Mouse (Mus musculus) heart, postnatal 0 days (tissue): Measurements from ENCODE around the gene Fam102a. TPM values are rescaled to one million over a fixed set of nuclear protein-coding genes. Genes with fewer than 3 reads are reported as not detected.

Experiments used
- ATAC-seq: fragments of 200-750 bp; cut with Nextera tagmentation; 2 replicates; pipeline ENCODE4 v1.8.0; 2017; ENCODE audit warnings: low read depth, moderate number of reproducible peaks, moderate library complexity; ENCODE audit not compliant: insufficient read depth
- DNase-seq: peaks from one replicate; pipeline ENCODE4 v3.0.0-alpha.2; 2016; ENCODE audit warnings: low spot score
- H3K27ac ChIP-seq: fragments of 300-500 bp; sonication (generic); 2 replicates; pipeline ENCODE4 v1.5.1; 2014; ENCODE audit warnings: low read depth, mild to moderate bottlenecking
- H3K27me3 ChIP-seq: fragments of 300-500 bp; sonication (generic); 2 replicates; pipeline ENCODE4 v1.6.1; 2014; ENCODE audit warnings: low read length, mixed read lengths; ENCODE audit not compliant: control insufficient read depth, insufficient read depth
- H3K36me3 ChIP-seq: fragments of 300-500 bp; sonication (generic); replicated peaks from 2 replicates; pipeline ENCODE4 v1.6.1; 2014; ENCODE audit warnings: low read length, mixed read lengths; ENCODE audit not compliant: control insufficient read depth, insufficient read depth
- H3K4me1 ChIP-seq: fragments of 300-500 bp; sonication (generic); 2 replicates; pipeline ENCODE4 v1.6.1; 2014; ENCODE audit warnings: antibody characterized with exemption; ENCODE audit not compliant: control insufficient read depth, insufficient read depth
- H3K4me2 ChIP-seq: fragments of 300-500 bp; sonication (generic); 2 replicates; pipeline ENCODE4 v1.6.1; 2014; ENCODE audit warnings: low read depth, mild to moderate bottlenecking, low read length, moderate library complexity
- H3K4me3 ChIP-seq: fragments of 300-500 bp; sonication (generic); 2 replicates; pipeline ENCODE4 v1.5.1; 2014; ENCODE audit warnings: low read depth, low read length
- H3K9ac ChIP-seq: fragments of 300-500 bp; sonication (generic); replicated peaks from 2 replicates; pipeline ENCODE4 v1.6.1; 2014; ENCODE audit warnings: low read depth, low read length, mixed read lengths
- H3K9me3 ChIP-seq: fragments of 300-500 bp; sonication (generic); replicated peaks from 2 replicates; pipeline ENCODE4 v1.6.1; 2016; ENCODE audit warnings: low read length; ENCODE audit not compliant: control insufficient read depth
- CTCF ChIP-seq: IDR thresholded peaks from 2 replicates; pipeline ENCODE4 v1.5.1; 2016; ENCODE audit warnings: antibody characterized with exemption, control low read depth, low read depth
- EP300 ChIP-seq: IDR thresholded peaks from 2 replicates; pipeline ENCODE4 v1.6.1; 2016; ENCODE audit warnings: antibody characterized with exemption, low read depth
- WGBS: fragments of 180-500 bp; shearing (Covaris S2); extraction: QIAGEN DNeasy Blood & Tissue Kit; methylation state at CpG from one replicate; pipeline ENCODE4 v1.1.7; 2014; 5-methylcytosine and 5-hydroxymethylcytosine counted together
- polyA plus RNA-seq: library from polyadenylated mRNA; unstranded; fragments of >200 nt; fragmentation: Nextera tagmentation; extraction: Ambion mirVana; gene quantifications from 2 replicates; pipeline ENCODE4 v1.2.1, GENCODE M21; 2015
- total RNA-seq: library from RNA; depleted of rRNA; stranded (reverse); fragments of >200 nt; gene quantifications from 2 replicates; pipeline ENCODE4 v1.2.3, GENCODE M21; 2014; ENCODE audit warnings: low replicate concordance

The Fam102a gene
- total and polyA plus RNA-seq, 2 experiments from 2014 or later: 2.8 to 12.3 TPM

- H3K9ac ChIP-seq: no peak overlapping the region
- H3K36me3 ChIP-seq: peaks cover 19% of the 10 kb centered on the region
- TF ChIP-seq EP300 (no peak), CTCF (peak; percentile 47)
- no peaks in the 10 kb centered on the region for H3K9me3 ChIP-seq
- no peak overlapping the region for H3K27ac ChIP-seq
- no peak overlapping the region for H3K4me3 ChIP-seq
- no peaks in the 10 kb centered on the region for H3K27me3 ChIP-seq
- no peak overlapping the region for H3K4me2 ChIP-seq
- peaks cover 9% of the 10 kb centered on the region for H3K4me1 ChIP-seq
- 50% methylated on average over 8 of the region's 8 CpGs for WGBS
- DNase-seq (no peak), ATAC-seq (peak; percentile 40; the same call in 1 of the 2 replicates)
Observed at GRCm38 (mm10) chr2:32601417-32602065, 66.4 kb downstream of the Fam102a start.

- 1% methylated on average over 11 of the region's 11 CpGs for WGBS
- Histone ChIP-seq H3K27ac (peak overlapping the region; percentile 56), H3K4me2 (peak overlapping the region; percentile 63), H3K36me3 (peaks cover 10% of the 10 kb centered on the region), H3K4me1 (peaks cover 14% of the 10 kb centered on the region), H3K9ac (no peak overlapping the region), H3K27me3 (no peaks in the 10 kb centered on the region), H3K4me3 (peak overlapping the region; percentile 34), H3K9me3 (no peaks in the 10 kb centered on the region)
- ATAC-seq (peak; percentile 40; the same call in 1 of the 2 replicates), DNase-seq (peak; percentile 76)
- TF ChIP-seq EP300 (0 out of 2 replicates have a peak, but pooled peaks have one; percentile 28), CTCF (peak; percentile 95)
Observed at GRCm38 (mm10) chr2:32602600-32603054, 67.5 kb downstream of the Fam102a start.

- Histone ChIP-seq H3K9me3 (no peaks in the 10 kb centered on the region), H3K9ac (no peak overlapping the region), H3K36me3 (no peaks in the 10 kb centered on the region), H3K4me1 (peaks cover 23% of the 10 kb centered on the region), H3K4me3 (no peak overlapping the region), H3K27ac (no peak overlapping the region), H3K4me2 (no peak overlapping the region), H3K27me3 (no peaks in the 10 kb centered on the region)
- DNase-seq: no peak
- ATAC-seq: no peak
- TF ChIP-seq EP300 (no peak), CTCF (no peak)
- WGBS: 34% methylated on average over 10 of the region's 10 CpGs
Observed at GRCm38 (mm10) chr2:32604631-32605030, 69.5 kb downstream of the Fam102a start.

- H3K36me3 ChIP-seq: no peaks in the 10 kb centered on the region
- peak; percentile 72 for ATAC-seq
- WGBS: 11% methylated on average over 54 of the region's 55 CpGs
- peak overlapping the region; percentile 76 for H3K4me3 ChIP-seq
- H3K4me1 ChIP-seq: peaks cover 31% of the 10 kb centered on the region
- peak overlapping the region; percentile 91 for H3K4me2 ChIP-seq
- H3K9me3 ChIP-seq: no peaks in the 10 kb centered on the region
- peak overlapping the region; percentile 75 for H3K9ac ChIP-seq
- peak overlapping the region; percentile 74 for H3K27ac ChIP-seq
- no peak for TF ChIP-seq EP300
- peak; percentile 70 for TF ChIP-seq CTCF
- peak; percentile 85 for DNase-seq
- H3K27me3 ChIP-seq: no peaks in the 10 kb centered on the region
Observed at GRCm38 (mm10) chr2:32606161-32607142, 71.3 kb downstream of the Fam102a start.

- H3K36me3 ChIP-seq: no peaks in the 10 kb centered on the region; the same call in 1 of the 2 replicates
- peaks cover 27% of the 10 kb centered on the region for H3K4me1 ChIP-seq
- peak overlapping the region; percentile 74 for H3K27ac ChIP-seq
- no peaks in the 10 kb centered on the region for H3K9me3 ChIP-seq
- no peaks in the 10 kb centered on the region for H3K27me3 ChIP-seq
- ATAC-seq: peak; percentile 1; the same call in 1 of the 2 replicates
- H3K4me2 ChIP-seq: peak overlapping the region; percentile 91
- TF ChIP-seq CTCF: no peak
- no peak for TF ChIP-seq EP300
- H3K4me3 ChIP-seq: peak overlapping the region; percentile 76
- 7% methylated on average over 28 of the region's 34 CpGs for WGBS
- peak overlapping the region; percentile 75 for H3K9ac ChIP-seq
- DNase-seq: no peak
Observed at GRCm38 (mm10) chr2:32607262-32607947, 72.3 kb downstream of the Fam102a start.
